Mouse (Mus musculus) midbrain, embryonic 13.5 days (tissue): ENCODE data around the gene Ddit4. TPM values are rescaled to one million over a fixed set of nuclear protein-coding genes. Genes with fewer than 3 reads are reported as not detected.

Experiments
- ATAC-seq: fragments of 200-750 bp; cut with Nextera tagmentation; 2 replicates; pipeline ENCODE4 v1.8.0; 2017; ENCODE audit warnings: mild to moderate bottlenecking, moderate TSS enrichment, moderate library complexity
- H3K27ac ChIP-seq: fragments of 300-500 bp; sonication (generic); 2 replicates; pipeline ENCODE4 v1.5.1; 2015; ENCODE audit warnings: inconsistent platforms, mild to moderate bottlenecking, moderate library complexity
- H3K27me3 ChIP-seq: fragments of 300-500 bp; sonication (generic); 2 replicates; pipeline ENCODE4 v1.6.1; 2015; ENCODE audit warnings: mild to moderate bottlenecking, inconsistent platforms
- H3K36me3 ChIP-seq: fragments of 300-500 bp; sonication (generic); 2 replicates; pipeline ENCODE4 v1.6.1; 2015; ENCODE audit warnings: mild to moderate bottlenecking, inconsistent platforms
- H3K4me1 ChIP-seq: fragments of 300-500 bp; sonication (generic); replicated peaks from 2 replicates; pipeline ENCODE4 v1.6.1; 2015; ENCODE audit warnings: inconsistent platforms
- H3K4me2 ChIP-seq: fragments of 300-500 bp; sonication (generic); replicated peaks from 2 replicates; pipeline ENCODE4 v1.6.1; 2015; ENCODE audit warnings: moderate library complexity, mild to moderate bottlenecking, inconsistent platforms
- H3K4me3 ChIP-seq: fragments of 300-500 bp; sonication (generic); replicated peaks from 2 replicates; pipeline ENCODE4 v1.5.1; 2015; ENCODE audit warnings: mild to moderate bottlenecking, inconsistent platforms
- H3K9ac ChIP-seq: fragments of 300-500 bp; sonication (generic); replicated peaks from 2 replicates; pipeline ENCODE4 v1.6.1; 2015; ENCODE audit warnings: mild to moderate bottlenecking, inconsistent platforms
- H3K9me3 ChIP-seq: fragments of 300-500 bp; sonication (generic); 2 replicates; pipeline ENCODE4 v1.6.1; 2016; ENCODE audit warnings: mild to moderate bottlenecking, inconsistent platforms
- WGBS: fragments of 180-500 bp; shearing (Covaris S2); methylation state at CpG from one replicate; pipeline ENCODE4 v1.1.7; 2015; 5-methylcytosine and 5-hydroxymethylcytosine counted together
- polyA plus RNA-seq: library from polyadenylated mRNA; unstranded; fragments of >200 nt; fragmentation: Nextera tagmentation; extraction: Ambion mirVana; gene quantifications from 2 replicates; pipeline ENCODE4 v1.2.1, GENCODE M21; 2015

The Ddit4 gene
- polyA plus RNA-seq, 1 experiment from 2014 or later, result 58.7 TPM

- H3K9ac ChIP-seq, result peak overlapping the region; percentile 23; the same call in 1 of the 2 replicates
- WGBS, result 3% methylated on average over 25 of the region's 25 CpGs
- H3K27me3 ChIP-seq, result 0 out of 2 replicates have a peak, but pooled peaks cover 5% of the 10 kb centered on the region
- ATAC-seq, result 0 out of 2 replicates have a peak, but pooled peaks have one; percentile 22
- H3K9me3 ChIP-seq, result no peaks in the 10 kb centered on the region
- peak overlapping the region; percentile 43 for H3K4me2 ChIP-seq
- H3K36me3 ChIP-seq, result no peaks in the 10 kb centered on the region
- H3K27ac ChIP-seq, result no peak overlapping the region; the same call in 1 of the 2 replicates
- no peak overlapping the region for H3K4me3 ChIP-seq
- peaks cover 45% of the 10 kb centered on the region for H3K4me1 ChIP-seq
Measured at GRCm38 (mm10) chr10:59911561-59912198, 40.0 kb downstream of the Ddit4 start.

- peak overlapping the region; percentile 43 for H3K4me2 ChIP-seq
- WGBS, result 23% methylated on average over 6 of the region's 6 CpGs
- no peak for ATAC-seq
- no peaks in the 10 kb centered on the region for H3K9me3 ChIP-seq
- H3K36me3 ChIP-seq, result no peaks in the 10 kb centered on the region
- 0 out of 2 replicates have a peak, but pooled peaks cover 5% of the 10 kb centered on the region for H3K27me3 ChIP-seq
- no peak overlapping the region for H3K4me3 ChIP-seq
- no peak overlapping the region for H3K27ac ChIP-seq
- 0 out of 2 replicates have a peak overlapping the region, but pooled peaks have one; percentile 23 for H3K9ac ChIP-seq
- peaks cover 39% of the 10 kb centered on the region for H3K4me1 ChIP-seq
Measured at GRCm38 (mm10) chr10:59911091-59911490, 40.5 kb downstream of the Ddit4 start.

DNA sequence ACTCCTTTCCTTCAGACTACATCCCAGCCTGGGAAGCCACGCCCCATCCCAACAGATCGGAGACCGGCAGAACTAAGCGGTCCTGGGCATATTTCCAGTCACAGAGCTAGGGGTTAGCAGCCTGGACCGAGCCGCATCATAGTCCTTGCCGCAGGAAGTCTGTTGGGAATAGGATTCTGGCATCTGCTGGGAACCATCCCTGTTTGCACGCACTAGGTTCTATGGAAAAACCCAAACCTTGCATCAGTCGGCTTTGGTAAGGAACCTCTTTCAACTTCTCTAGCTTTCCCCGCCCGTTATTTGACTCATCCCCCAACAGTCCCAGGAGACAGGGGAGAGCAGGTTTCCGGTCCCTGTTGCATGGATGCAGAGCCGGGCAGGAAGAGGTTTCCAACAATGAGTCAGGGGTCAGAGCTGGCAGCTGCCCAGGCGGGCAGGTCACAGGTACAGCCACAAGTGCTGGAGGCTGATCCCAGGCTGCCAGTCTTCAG is 42.2 kb downstream of the Ddit4 start:
- peak overlapping the region; percentile 53 for H3K27ac ChIP-seq
- H3K4me1 ChIP-seq, result peaks cover 35% of the 10 kb centered on the region
- no peaks in the 10 kb centered on the region for H3K9me3 ChIP-seq
- H3K9ac ChIP-seq, result 0 out of 2 replicates have a peak overlapping the region, but pooled peaks have one; percentile 14
- peak; percentile 21; the same call in 1 of the 2 replicates for ATAC-seq
- H3K27me3 ChIP-seq, result 0 out of 2 replicates have a peak, but pooled peaks cover 5% of the 10 kb centered on the region
- no peaks in the 10 kb centered on the region for H3K36me3 ChIP-seq
- peak overlapping the region; percentile 21; the same call in 1 of the 2 replicates for H3K4me2 ChIP-seq
- no peak overlapping the region for H3K4me3 ChIP-seq
- 10% methylated on average over 14 of the region's 14 CpGs for WGBS

DNA sequence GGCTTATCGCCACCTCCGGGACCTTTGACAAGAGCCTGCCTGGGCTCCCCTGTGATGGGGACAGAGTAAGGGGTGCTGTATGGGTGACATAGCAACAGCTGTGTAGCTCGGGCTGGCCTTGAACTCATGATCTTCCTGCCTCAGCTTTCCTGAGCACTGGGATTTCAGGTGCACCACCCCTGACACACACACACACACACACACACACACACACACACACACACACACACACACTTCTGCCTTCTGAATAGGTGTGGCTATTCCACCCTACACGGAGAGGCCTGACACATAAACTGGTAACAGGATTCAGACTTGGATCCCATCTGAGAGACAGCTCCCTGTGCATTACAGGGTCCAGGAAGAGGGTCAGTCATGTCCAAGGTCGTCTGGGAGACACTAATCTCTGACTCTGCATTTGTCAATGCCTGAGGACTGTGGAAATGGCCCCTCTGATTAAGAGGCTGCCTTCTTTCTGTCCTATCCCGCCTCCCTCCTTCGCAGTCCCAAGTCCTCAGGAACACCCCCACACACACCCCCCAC is 42.8 kb downstream of the Ddit4 start:
- ATAC-seq, result peak; percentile 7; the same call in 1 of the 2 replicates
- Histone ChIP-seq H3K9me3 (no peaks in the 10 kb centered on the region), H3K27ac (0 out of 2 replicates have a peak overlapping the region, but pooled peaks have one; percentile 1), H3K4me2 (no peak overlapping the region), H3K36me3 (no peaks in the 10 kb centered on the region), H3K27me3 (0 out of 2 replicates have a peak, but pooled peaks cover 5% of the 10 kb centered on the region), H3K9ac (no peak overlapping the region), H3K4me1 (peaks cover 35% of the 10 kb centered on the region), H3K4me3 (no peak overlapping the region)
- WGBS, result 51% methylated on average over 7 of the region's 7 CpGs

GRCm38 (mm10) chr10:59907695-59908299 is 43.8 kb downstream of the Ddit4 start:
- Histone ChIP-seq H3K9ac (no peak overlapping the region), H3K4me3 (no peak overlapping the region), H3K36me3 (no peaks in the 10 kb centered on the region), H3K4me1 (peaks cover 44% of the 10 kb centered on the region), H3K9me3 (no peaks in the 10 kb centered on the region), H3K27ac (0 out of 2 replicates have a peak overlapping the region, but pooled peaks have one; percentile 53), H3K27me3 (0 out of 2 replicates have a peak, but pooled peaks cover 5% of the 10 kb centered on the region), H3K4me2 (no peak overlapping the region)
- WGBS, result 36% methylated on average over 7 of the region's 7 CpGs
- ATAC-seq, result peak; percentile 18

DNA sequence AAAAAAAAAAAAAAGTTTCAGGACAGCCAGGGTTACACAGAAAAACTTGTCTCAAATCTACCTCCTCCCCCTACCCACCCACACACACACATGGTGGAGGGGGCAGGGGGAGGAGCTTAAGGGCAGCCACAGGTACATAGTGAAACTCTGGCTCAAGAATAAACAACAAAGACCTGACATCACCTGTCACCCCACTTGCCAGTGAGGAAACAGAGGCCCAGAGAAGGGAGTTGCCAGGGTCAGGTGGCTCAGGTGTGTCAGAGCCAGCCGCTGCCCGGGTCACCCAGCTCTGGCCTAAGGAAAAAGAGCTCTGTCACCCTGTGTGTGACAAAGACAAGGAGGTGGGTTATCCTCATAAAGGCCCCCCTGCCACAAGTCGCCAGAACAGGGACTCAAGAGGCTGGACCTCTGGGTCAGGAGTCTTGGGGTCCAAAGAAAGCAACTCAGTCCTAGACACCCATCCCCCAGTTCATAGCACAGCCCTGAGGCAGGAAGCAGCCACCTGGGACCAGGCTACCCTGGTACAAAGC is 44.5 kb downstream of the Ddit4 start:
- peak; percentile 2; the same call in 1 of the 2 replicates for ATAC-seq
- Histone ChIP-seq H3K36me3 (no peaks in the 10 kb centered on the region), H3K27me3 (0 out of 2 replicates have a peak, but pooled peaks cover 5% of the 10 kb centered on the region), H3K27ac (no peak overlapping the region), H3K4me2 (no peak overlapping the region), H3K9me3 (no peaks in the 10 kb centered on the region), H3K4me3 (no peak overlapping the region), H3K9ac (no peak overlapping the region), H3K4me1 (peaks cover 49% of the 10 kb centered on the region)
- 50% methylated on average over 3 of the region's 3 CpGs for WGBS

DNA sequence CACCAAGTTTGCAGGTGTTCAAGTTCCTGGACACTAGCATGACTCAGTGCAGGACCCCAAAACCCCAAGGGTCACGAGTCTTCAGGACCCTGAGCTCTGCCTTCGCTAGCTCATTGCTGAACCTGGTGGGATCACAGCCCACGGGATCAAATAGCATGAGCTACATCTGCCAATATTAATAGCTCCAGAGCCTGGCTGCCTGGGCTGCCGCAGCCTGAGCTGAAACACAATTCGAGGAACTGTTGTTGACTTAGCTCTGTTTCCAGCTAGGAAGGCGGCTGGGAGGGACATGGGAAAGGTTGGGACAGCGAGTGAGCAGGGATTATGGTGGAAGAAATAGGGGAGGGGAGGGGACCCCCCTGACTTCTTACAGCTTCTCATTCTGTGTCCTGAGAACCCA is 48.5 kb downstream of the Ddit4 start:
- Histone ChIP-seq H3K27ac (peak overlapping the region; percentile 35; the same call in 1 of the 2 replicates), H3K4me2 (no peak overlapping the region), H3K9me3 (no peaks in the 10 kb centered on the region), H3K4me1 (peaks cover 66% of the 10 kb centered on the region), H3K9ac (0 out of 2 replicates have a peak overlapping the region, but pooled peaks have one; percentile 28), H3K4me3 (no peak overlapping the region), H3K36me3 (no peaks in the 10 kb centered on the region), H3K27me3 (no peaks in the 10 kb centered on the region)
- no peak for ATAC-seq
- 51% methylated on average over 7 of the region's 7 CpGs for WGBS

DNA sequence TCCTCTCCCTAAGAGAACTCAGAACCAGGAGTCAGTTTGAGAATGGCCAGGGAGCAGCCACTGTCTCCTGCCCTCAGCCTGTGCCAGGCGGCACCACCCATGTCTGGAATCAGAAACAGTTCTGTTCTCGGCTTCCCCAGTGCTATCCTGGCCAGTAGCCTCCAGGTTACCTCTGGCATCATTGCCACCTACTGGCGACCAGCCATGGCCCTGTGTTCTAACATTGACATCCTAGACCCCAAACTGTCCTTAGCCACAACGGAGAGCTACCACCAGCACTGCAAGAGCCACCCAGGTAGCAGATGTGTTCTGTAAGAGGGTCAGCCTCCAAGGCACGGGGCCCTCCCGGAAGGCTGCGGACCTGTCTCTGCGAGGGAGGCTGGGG is 49.0 kb downstream of the Ddit4 start:
- Histone ChIP-seq H3K9me3 (no peaks in the 10 kb centered on the region), H3K4me3 (no peak overlapping the region), H3K36me3 (no peaks in the 10 kb centered on the region), H3K27me3 (no peaks in the 10 kb centered on the region), H3K27ac (peak overlapping the region; percentile 22), H3K4me1 (peaks cover 68% of the 10 kb centered on the region), H3K9ac (0 out of 2 replicates have a peak overlapping the region, but pooled peaks have one; percentile 23), H3K4me2 (no peak overlapping the region)
- ATAC-seq, result no peak
- 75% methylated on average over 8 of the region's 8 CpGs for WGBS

- Histone ChIP-seq H3K9ac (0 out of 2 replicates have a peak overlapping the region, but pooled peaks have one; percentile 3), H3K4me3 (no peak overlapping the region), H3K27ac (peak overlapping the region; percentile 22), H3K27me3 (no peaks in the 10 kb centered on the region), H3K4me1 (peaks cover 68% of the 10 kb centered on the region), H3K36me3 (no peaks in the 10 kb centered on the region), H3K4me2 (no peak overlapping the region), H3K9me3 (no peaks in the 10 kb centered on the region)
- 70% methylated on average over 8 of the region's 8 CpGs for WGBS
- no peak for ATAC-seq
Measured at GRCm38 (mm10) chr10:59901986-59902605, 49.5 kb downstream of the Ddit4 start.

GRCm38 (mm10) chr10:59901463-59901862 is 50.2 kb downstream of the Ddit4 start:
- no peak overlapping the region for H3K9ac ChIP-seq
- no peak overlapping the region for H3K4me3 ChIP-seq
- H3K9me3 ChIP-seq, result no peaks in the 10 kb centered on the region
- H3K27ac ChIP-seq, result peak overlapping the region; percentile 22
- no peaks in the 10 kb centered on the region for H3K27me3 ChIP-seq
- H3K4me1 ChIP-seq, result peaks cover 73% of the 10 kb centered on the region
- WGBS, result 100% methylated on average over 1 of the region's 1 CpGs
- H3K4me2 ChIP-seq, result no peak overlapping the region
- H3K36me3 ChIP-seq, result peaks cover 2% of the 10 kb centered on the region
- no peak for ATAC-seq

DNA sequence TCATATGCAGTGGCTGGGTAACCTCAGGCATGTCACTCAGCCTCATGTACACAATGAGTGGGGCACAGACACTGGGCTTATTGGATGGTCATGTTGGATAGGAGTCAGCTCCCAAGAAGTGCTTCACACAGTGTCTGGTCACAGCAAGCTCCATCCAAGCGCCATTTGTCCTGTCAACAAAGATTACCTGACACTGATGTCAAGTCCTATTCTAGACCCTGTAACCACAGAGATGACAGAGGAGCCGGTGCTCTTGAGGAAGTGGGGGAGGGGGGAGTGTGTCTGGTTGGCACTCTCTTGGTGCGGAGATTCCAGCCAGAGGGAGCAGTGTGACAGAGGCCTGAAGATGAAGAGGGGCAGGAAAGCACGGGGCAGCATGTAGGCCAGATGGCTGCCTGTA is 50.7 kb downstream of the Ddit4 start:
- Histone ChIP-seq H3K27ac (peak overlapping the region; percentile 98), H3K4me3 (no peak overlapping the region)

More for the DNA sequence above, 50.7 kb downstream of the Ddit4 start:
- Histone ChIP-seq H3K4me2 (no peak overlapping the region), H3K9ac (no peak overlapping the region), H3K36me3 (peaks cover 7% of the 10 kb centered on the region), H3K9me3 (no peaks in the 10 kb centered on the region), H3K4me1 (peaks cover 78% of the 10 kb centered on the region), H3K27me3 (no peaks in the 10 kb centered on the region)
- no peak for ATAC-seq
- WGBS, result 49% methylated on average over 4 of the region's 4 CpGs
